Mouse (Mus musculus): ENCODE results near the gene Zcchc18. TPM values are rescaled to one million over a fixed set of nuclear protein-coding genes. Genes with fewer than 3 reads are reported as not detected.

The Zcchc18 gene
- polyA plus RNA-seq, 1 experiment from 2014 or later = 0.21 TPM

DNA sequence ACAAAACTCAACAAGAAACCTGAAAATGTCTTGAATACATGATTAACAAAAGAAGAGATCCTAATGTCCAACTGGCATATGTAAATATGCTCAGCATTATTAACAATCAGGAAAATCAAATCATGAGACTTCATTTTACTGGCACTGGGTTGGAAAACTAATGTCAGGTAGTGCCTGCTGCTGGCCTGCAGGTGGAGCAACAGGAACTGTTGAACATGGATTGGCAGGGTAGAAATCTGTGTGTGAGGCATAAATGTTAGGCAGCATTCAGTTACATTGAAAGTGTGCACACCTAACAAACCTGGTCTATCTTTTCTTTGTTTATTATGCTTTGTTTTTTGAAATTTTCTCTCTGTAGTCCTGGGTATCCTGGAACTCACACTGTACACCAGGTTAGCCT lies 14.3 kb upstream of the Zcchc18 start:
- H3K9me3 ChIP-seq (ENCODE audit: low read length) = no peaks in the 10 kb centered on the region
- no peak overlapping the region for H3K4me2 ChIP-seq (ENCODE audit: low read depth, low read length)
- no peak overlapping the region for H3K27ac ChIP-seq (ENCODE audit: low read depth)
- H3K4me3 ChIP-seq (ENCODE audit: low read depth, low read length) = no peak overlapping the region
- DNase-seq (no peak), ATAC-seq (no peak)
- H3K27me3 ChIP-seq (ENCODE audit: insufficient read depth, low read length) = no peaks in the 10 kb centered on the region
- no peaks in the 10 kb centered on the region for H3K36me3 ChIP-seq (replicated peaks; ENCODE audit: insufficient read depth, low read length)
- H3K4me1 ChIP-seq (ENCODE audit: insufficient read depth) = no peaks in the 10 kb centered on the region
- TF ChIP-seq EP300 (IDR thresholded peaks at IDR 0.05; ENCODE audit: low read depth) = no peak
- peak; percentile 48 for TF ChIP-seq CTCF (IDR thresholded peaks at IDR 0.05; ENCODE audit: low read depth)
- no peak overlapping the region for H3K9ac ChIP-seq (replicated peaks)

DNA sequence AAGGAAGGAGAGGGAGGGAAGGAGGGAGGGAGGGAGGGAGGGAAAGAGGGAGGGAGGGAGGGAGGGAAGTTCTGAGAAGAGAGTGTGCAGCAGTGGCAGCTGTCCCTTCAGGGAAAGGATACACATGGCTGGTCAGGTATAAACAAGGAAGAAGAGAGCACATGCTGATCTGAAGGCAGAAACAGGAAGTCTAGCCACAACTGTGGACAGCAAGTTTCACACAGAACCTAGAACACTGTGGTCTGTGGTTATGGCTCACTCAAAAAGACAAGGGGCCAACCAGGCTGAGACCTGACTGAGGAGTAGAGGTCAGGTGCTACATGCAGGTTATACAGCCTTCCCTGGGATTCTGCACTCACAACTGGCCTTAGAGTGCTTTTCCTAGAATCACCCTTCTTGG lies 6.9 kb upstream of the Zcchc18 start:
- H3K9me3 ChIP-seq (ENCODE audit: low read length) = no peaks in the 10 kb centered on the region
- H3K36me3 ChIP-seq (replicated peaks; ENCODE audit: insufficient read depth, low read length) = no peaks in the 10 kb centered on the region
- no peak for DNase-seq
- no peaks in the 10 kb centered on the region for H3K4me1 ChIP-seq (ENCODE audit: insufficient read depth)
- H3K4me2 ChIP-seq (ENCODE audit: low read depth, low read length) = no peak overlapping the region
- H3K27ac ChIP-seq (ENCODE audit: low read depth) = no peak overlapping the region
- H3K9ac ChIP-seq (replicated peaks) = no peak overlapping the region
- H3K4me3 ChIP-seq (ENCODE audit: low read depth, low read length) = no peak overlapping the region
- peak; percentile 44 for ATAC-seq
- H3K27me3 ChIP-seq (ENCODE audit: insufficient read depth, low read length) = 0 out of 2 replicates have a peak, but pooled peaks cover 1% of the 10 kb centered on the region
- no peak for TF ChIP-seq CTCF (IDR thresholded peaks at IDR 0.05; ENCODE audit: low read depth)
- TF ChIP-seq EP300 (IDR thresholded peaks at IDR 0.05; ENCODE audit: low read depth) = no peak

- no peaks in the 10 kb centered on the region for H3K9me3 ChIP-seq (ENCODE audit: low read length)
- TF ChIP-seq CTCF (IDR thresholded peaks at IDR 0.05; ENCODE audit: low read depth) (no peak), EP300 (IDR thresholded peaks at IDR 0.05; ENCODE audit: low read depth) (no peak)
- H3K4me1 ChIP-seq (ENCODE audit: insufficient read depth) = no peaks in the 10 kb centered on the region
- H3K36me3 ChIP-seq (replicated peaks; ENCODE audit: insufficient read depth, low read length) = no peaks in the 10 kb centered on the region
- DNase-seq (no peak), ATAC-seq (no peak)
- H3K4me3 ChIP-seq (ENCODE audit: low read depth, low read length) = no peak overlapping the region
- no peak overlapping the region for H3K27ac ChIP-seq (ENCODE audit: low read depth)
- peaks cover 20% of the 10 kb centered on the region for H3K27me3 ChIP-seq (ENCODE audit: insufficient read depth, low read length)
- no peak overlapping the region for H3K4me2 ChIP-seq (ENCODE audit: low read depth, low read length)
- WGBS (ENCODE audit: insufficient replicate concordance) = 72% methylated on average over 2 of the region's 2 CpGs
- no peak overlapping the region for H3K9ac ChIP-seq (replicated peaks)
Observed at GRCm38 (mm10) chrX:136991274-136991673, 1.7 kb upstream of the Zcchc18 start.

- WGBS (ENCODE audit: insufficient replicate concordance) = 28% methylated on average over 19 of the region's 19 CpGs
- DNase-seq (no peak), ATAC-seq (no peak)
- Histone ChIP-seq H3K4me1 (ENCODE audit: insufficient read depth) (no peaks in the 10 kb centered on the region), H3K9me3 (ENCODE audit: low read length) (no peaks in the 10 kb centered on the region), H3K36me3 (replicated peaks; ENCODE audit: insufficient read depth, low read length) (no peaks in the 10 kb centered on the region), H3K27me3 (ENCODE audit: insufficient read depth, low read length) (peaks cover 20% of the 10 kb centered on the region), H3K9ac (replicated peaks) (no peak overlapping the region), H3K4me2 (ENCODE audit: low read depth, low read length) (peak overlapping the region; percentile 47), H3K4me3 (ENCODE audit: low read depth, low read length) (peak overlapping the region; percentile 26), H3K27ac (ENCODE audit: low read depth) (no peak overlapping the region)
- TF ChIP-seq EP300 (IDR thresholded peaks at IDR 0.05; ENCODE audit: low read depth) = no peak
- no peak for TF ChIP-seq CTCF (IDR thresholded peaks at IDR 0.05; ENCODE audit: low read depth)
Observed at GRCm38 (mm10) chrX:136992191-136992965, 577 bp upstream of the Zcchc18 start.

- WGBS (ENCODE audit: insufficient replicate concordance) = 53% methylated on average over 14 of the region's 14 CpGs
- peaks cover 20% of the 10 kb centered on the region for H3K27me3 ChIP-seq (ENCODE audit: insufficient read depth, low read length)
- ATAC-seq (no peak), DNase-seq (no peak)
- H3K4me3 ChIP-seq (ENCODE audit: low read depth, low read length) = no peak overlapping the region
- H3K27ac ChIP-seq (ENCODE audit: low read depth) = no peak overlapping the region
- no peaks in the 10 kb centered on the region for H3K4me1 ChIP-seq (ENCODE audit: insufficient read depth)
- no peaks in the 10 kb centered on the region for H3K9me3 ChIP-seq (ENCODE audit: low read length)
- H3K9ac ChIP-seq (replicated peaks) = no peak overlapping the region
- H3K36me3 ChIP-seq (replicated peaks; ENCODE audit: insufficient read depth, low read length) = no peaks in the 10 kb centered on the region
- H3K4me2 ChIP-seq (ENCODE audit: low read depth, low read length) = no peak overlapping the region
- TF ChIP-seq CTCF (IDR thresholded peaks at IDR 0.05; ENCODE audit: low read depth) = no peak
- no peak for TF ChIP-seq EP300 (IDR thresholded peaks at IDR 0.05; ENCODE audit: low read depth)
Observed at GRCm38 (mm10) chrX:136993641-136994040, 686 bp downstream of the Zcchc18 start.

GRCm38 (mm10) chrX:136996256-136996655 lies 3.3 kb downstream of the Zcchc18 start:
- H3K27ac ChIP-seq (ENCODE audit: low read depth) = no peak overlapping the region
- no peak overlapping the region for H3K9ac ChIP-seq (replicated peaks)
- H3K27me3 ChIP-seq (ENCODE audit: insufficient read depth, low read length) = peaks cover 17% of the 10 kb centered on the region
- TF ChIP-seq CTCF (IDR thresholded peaks at IDR 0.05; ENCODE audit: low read depth) (no peak), EP300 (IDR thresholded peaks at IDR 0.05; ENCODE audit: low read depth) (no peak)
- ATAC-seq (no peak), DNase-seq (no peak)
- H3K4me1 ChIP-seq (ENCODE audit: insufficient read depth) = no peaks in the 10 kb centered on the region
- H3K36me3 ChIP-seq (replicated peaks; ENCODE audit: insufficient read depth, low read length) = no peaks in the 10 kb centered on the region
- H3K4me3 ChIP-seq (ENCODE audit: low read depth, low read length) = no peak overlapping the region
- no peak overlapping the region for H3K4me2 ChIP-seq (ENCODE audit: low read depth, low read length)
- H3K9me3 ChIP-seq (ENCODE audit: low read length) = no peaks in the 10 kb centered on the region
- 58% methylated on average over 2 of the region's 2 CpGs for WGBS (ENCODE audit: insufficient replicate concordance)

Measured in liver, postnatal 0 days (tissue).